Mouse (Mus musculus) spleen, adult 2 months (tissue): ENCODE measurements around the gene Chac1. TPM values are rescaled to one million over a fixed set of nuclear protein-coding genes. Genes with fewer than 3 reads are reported as not detected.

Experiments
- DNase-seq, 2 experiments: peaks; one replicate each; pipeline versions ENCODE4 v3.0.0 to v3.0.0-alpha.2; 2012 to 2021; ENCODE audit warnings: low spot score in 2 of 2, low read depth in 1 of 2
- H3K27ac ChIP-seq: fragments of 200-500 bp; 2 replicates; pipeline ENCODE4 v1.5.1; 2012; ENCODE audit warnings: low read length, inconsistent platforms; ENCODE audit not compliant: insufficient read depth
- H3K27me3 ChIP-seq: fragments of 200-500 bp; 2 replicates; pipeline ENCODE4 v1.6.1; 2012; ENCODE audit warnings: mild to moderate bottlenecking, moderate library complexity, low read length, inconsistent platforms; ENCODE audit not compliant: control insufficient read depth, insufficient read depth
- H3K36me3 ChIP-seq: fragments of 200-500 bp; 2 replicates; pipeline ENCODE4 v1.6.1; 2012; ENCODE audit warnings: mild to moderate bottlenecking, low read length, inconsistent platforms; ENCODE audit not compliant: control insufficient read depth, insufficient read depth
- H3K4me1 ChIP-seq: fragments of 200-500 bp; 2 replicates; pipeline ENCODE4 v1.6.1; 2011; ENCODE audit warnings: inconsistent platforms; ENCODE audit not compliant: control insufficient read depth, insufficient read depth, insufficient read length
- H3K4me3 ChIP-seq: fragments of 200-500 bp; 2 replicates; pipeline ENCODE4 v1.5.1; 2011; ENCODE audit warnings: mild to moderate bottlenecking, inconsistent platforms; ENCODE audit not compliant: insufficient read depth, insufficient read length; ENCODE audit errors: extremely low read depth
- CTCF ChIP-seq: fragments of 200-500 bp; IDR thresholded peaks from 2 replicates; pipeline ENCODE4 v1.5.1; 2011; ENCODE audit warnings: mild to moderate bottlenecking, inconsistent platforms; ENCODE audit not compliant: insufficient read depth, insufficient read length, insufficient replicate concordance; ENCODE audit errors: extremely low read depth
- POLR2A ChIP-seq: fragments of 200-500 bp; IDR thresholded peaks from 2 replicates; pipeline ENCODE4 v1.6.1; 2011; ENCODE audit warnings: low read depth, low read length, inconsistent platforms
- WGBS: fragments of 180-500 bp; shearing (Covaris S2); methylation state at CpG from one replicate; pipeline ENCODE4 v1.1.7; 2018; 5-methylcytosine and 5-hydroxymethylcytosine counted together
- polyA plus RNA-seq: library from polyadenylated mRNA; depleted of rRNA; stranded (reverse); fragments of >200 nt; gene quantifications from 2 replicates; pipeline ENCODE4 v1.2.3, GENCODE M21; 2012

Chac1 gene
- polyA plus RNA-seq, 1 experiment = 1.9 TPM

DNA sequence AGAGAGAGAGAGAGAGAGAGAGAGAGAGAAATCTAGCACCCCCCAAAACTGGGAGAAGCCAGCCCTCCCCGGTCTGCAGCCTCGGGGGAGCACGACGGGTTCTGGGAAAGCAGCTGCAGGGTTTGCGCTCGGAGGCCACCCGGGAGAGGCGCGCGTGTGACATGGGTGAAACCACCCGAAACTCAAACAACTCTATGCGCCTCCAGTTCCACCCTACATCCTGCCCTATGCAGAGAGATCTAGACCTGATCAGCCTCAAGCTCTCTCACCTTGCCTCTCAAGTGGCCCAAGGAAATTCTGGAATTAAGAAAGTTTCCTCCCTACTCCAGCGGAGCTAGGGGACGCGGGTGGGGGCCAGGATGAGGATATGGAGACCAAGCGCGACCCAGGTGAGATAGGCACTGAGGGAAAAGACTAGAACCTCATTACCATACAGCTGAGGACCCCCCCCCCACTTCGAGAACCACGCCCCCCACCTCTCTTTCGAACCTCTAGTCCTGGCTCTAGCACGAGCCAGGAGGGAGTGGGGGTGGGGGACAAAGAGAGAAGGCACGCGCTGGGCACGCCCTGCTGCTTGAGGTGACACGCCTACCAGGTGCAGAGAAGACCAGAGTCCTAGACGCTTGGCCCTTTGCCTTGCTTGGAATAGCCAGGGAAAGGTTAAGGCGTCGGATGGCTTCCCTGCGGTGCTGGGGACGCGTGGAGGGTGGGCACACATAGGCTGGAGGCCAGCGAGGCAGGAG is 26.3 kb upstream of the Chac1 start:
- TF ChIP-seq POLR2A = no peak
- no peak for TF ChIP-seq CTCF
- Histone ChIP-seq H3K27ac (no peak overlapping the region), H3K36me3 (no peaks in the 10 kb centered on the region), H3K27me3 (peaks cover 40% of the 10 kb centered on the region), H3K4me1 (peaks cover 27% of the 10 kb centered on the region), H3K4me3 (peak overlapping the region; percentile 49; the same call in 1 of the 2 replicates)
- 2% methylated on average over 32 of the region's 32 CpGs for WGBS
- no peak for DNase-seq

GRCm38 (mm10) chr2:119325568-119326143 is 25.4 kb upstream of the Chac1 start, which contains the start of gene Dll4:
Dll4 (plus strand) TSS chr2:119325784.
- peaks cover 40% of the 10 kb centered on the region for H3K27me3 ChIP-seq

GRCm38 (mm10) chr2:119326161-119327101 is 24.6 kb upstream of the Chac1 start:
- peaks cover 27% of the 10 kb centered on the region for H3K4me1 ChIP-seq
- 2% methylated on average over 61 of the region's 61 CpGs for WGBS
- H3K27ac ChIP-seq = no peak overlapping the region
- H3K27me3 ChIP-seq = peaks cover 40% of the 10 kb centered on the region
- no peak for DNase-seq
- TF ChIP-seq CTCF = no peak
- TF ChIP-seq POLR2A = no peak
- peak overlapping the region; percentile 49 for H3K4me3 ChIP-seq
- H3K36me3 ChIP-seq = no peaks in the 10 kb centered on the region

More at GRCm38 (mm10) chr2:119325568-119326143, 25.4 kb upstream of the Chac1 start, which contains the start of gene Dll4:
- 1% methylated on average over 33 of the region's 33 CpGs for WGBS
- Histone ChIP-seq H3K27ac (no peak within 1 kb of the TSS), H3K4me1 (peaks cover 27% of the 10 kb centered on the region), H3K36me3 (no peaks in the 10 kb centered on the region), H3K4me3 (peak within 1 kb of the TSS; percentile 49)
- TF ChIP-seq CTCF = no peak
- no peak for TF ChIP-seq POLR2A
- DNase-seq = no peak

- no peaks in the 10 kb centered on the region for H3K36me3 ChIP-seq
- no peak overlapping the region for H3K27ac ChIP-seq
- peaks cover 22% of the 10 kb centered on the region for H3K4me1 ChIP-seq
- under 1% methylated on average over 30 of the region's 30 CpGs for WGBS
- DNase-seq = no peak
- H3K27me3 ChIP-seq = peaks cover 37% of the 10 kb centered on the region
- H3K4me3 ChIP-seq = peak overlapping the region; percentile 42; the same call in 1 of the 2 replicates
- TF ChIP-seq POLR2A (no peak), CTCF (peak; percentile 28; the same call in 1 of the 2 replicates)
Measured at GRCm38 (mm10) chr2:119327102-119327480, 23.9 kb upstream of the Chac1 start.

DNA sequence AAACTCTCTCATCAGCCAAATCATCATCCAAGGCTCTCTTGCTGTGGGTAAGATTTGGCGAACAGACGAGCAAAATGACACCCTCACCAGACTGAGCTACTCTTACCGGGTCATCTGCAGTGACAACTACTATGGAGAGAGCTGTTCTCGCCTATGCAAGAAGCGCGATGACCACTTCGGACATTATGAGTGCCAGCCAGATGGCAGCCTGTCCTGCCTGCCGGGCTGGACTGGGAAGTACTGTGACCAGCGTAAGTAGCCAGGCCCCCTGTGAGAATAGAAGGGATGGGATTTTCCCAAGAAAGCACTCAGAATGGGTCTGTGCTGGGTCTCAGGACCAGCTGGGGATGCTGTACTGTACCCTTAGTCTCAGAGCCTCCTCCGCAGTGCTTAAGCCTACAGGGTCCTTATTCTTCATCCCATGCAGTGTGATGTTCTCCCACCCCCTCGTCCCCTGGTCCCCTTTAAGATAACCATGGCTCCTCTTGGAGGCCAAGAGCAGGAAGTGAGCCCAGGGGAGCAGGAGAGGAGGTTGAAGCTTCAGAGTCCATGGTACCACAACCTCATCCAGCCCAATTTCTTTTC is 23.0 kb upstream of the Chac1 start:
- TF ChIP-seq CTCF (no peak), POLR2A (no peak)
- peaks cover 29% of the 10 kb centered on the region for H3K27me3 ChIP-seq
- H3K4me1 ChIP-seq = peaks cover 15% of the 10 kb centered on the region
- no peak overlapping the region for H3K4me3 ChIP-seq
- H3K27ac ChIP-seq = no peak overlapping the region
- H3K36me3 ChIP-seq = no peaks in the 10 kb centered on the region
- 81% methylated on average over 11 of the region's 11 CpGs for WGBS
- DNase-seq = no peak

DNA sequence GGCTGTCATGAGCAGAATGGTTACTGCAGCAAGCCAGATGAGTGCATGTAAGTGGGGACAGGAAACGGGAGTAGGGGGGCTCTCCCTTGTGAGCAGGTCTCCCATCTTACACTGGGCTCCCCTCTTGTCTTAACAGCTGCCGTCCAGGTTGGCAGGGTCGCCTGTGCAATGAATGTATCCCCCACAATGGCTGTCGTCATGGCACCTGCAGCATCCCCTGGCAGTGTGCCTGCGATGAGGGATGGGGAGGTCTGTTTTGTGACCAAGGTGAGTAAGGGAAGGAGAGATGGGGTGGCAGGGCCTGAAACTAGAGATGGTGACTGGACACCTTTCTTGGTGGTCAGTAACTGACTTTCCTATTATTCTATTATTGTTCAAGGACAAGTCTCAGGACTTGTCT is 22.5 kb upstream of the Chac1 start:
- Histone ChIP-seq H3K4me3 (no peak overlapping the region), H3K27ac (no peak overlapping the region), H3K27me3 (peaks cover 28% of the 10 kb centered on the region), H3K36me3 (no peaks in the 10 kb centered on the region), H3K4me1 (peaks cover 15% of the 10 kb centered on the region)
- DNase-seq = no peak
- no peak for TF ChIP-seq CTCF
- no peak for TF ChIP-seq POLR2A
- WGBS = 79% methylated on average over 5 of the region's 5 CpGs
